Mouse (Mus musculus) forebrain, embryonic 16.5 days (tissue): ENCODE measurements around the gene Insr. TPM values are rescaled to one million over a fixed set of nuclear protein-coding genes. Genes with fewer than 3 reads are reported as not detected.

Experiments
- ATAC-seq: fragments of 200-750 bp; cut with Nextera tagmentation; 2 replicates; pipeline ENCODE4 v1.8.0; 2017; ENCODE audit warnings: mild to moderate bottlenecking, moderate library complexity
- H3K27ac ChIP-seq: fragments of 300-500 bp; sonication (generic); 2 replicates; pipeline ENCODE4 v1.5.1; 2014; ENCODE audit warnings: low read length, control low read depth
- H3K27me3 ChIP-seq: fragments of 300-500 bp; sonication (generic); replicated peaks from 2 replicates; pipeline ENCODE4 v1.6.1; 2014; ENCODE audit warnings: low read length; ENCODE audit not compliant: control insufficient read depth, insufficient read depth
- H3K36me3 ChIP-seq: fragments of 300-500 bp; sonication (generic); 2 replicates; pipeline ENCODE4 v1.6.1; 2014; ENCODE audit not compliant: control insufficient read depth, insufficient read depth
- H3K4me1 ChIP-seq: fragments of 300-500 bp; sonication (generic); replicated peaks from 2 replicates; pipeline ENCODE4 v1.6.1; 2014; ENCODE audit warnings: low read length; ENCODE audit not compliant: control insufficient read depth, insufficient read depth
- H3K4me2 ChIP-seq: fragments of 300-500 bp; sonication (generic); 2 replicates; pipeline ENCODE4 v1.6.1; 2014; ENCODE audit warnings: mild to moderate bottlenecking, low read length, control low read depth
- H3K4me3 ChIP-seq: fragments of 300-500 bp; sonication (generic); replicated peaks from 2 replicates; pipeline ENCODE4 v1.5.1; 2014; ENCODE audit warnings: mild to moderate bottlenecking, low read length, control low read depth
- H3K9ac ChIP-seq: fragments of 300-500 bp; sonication (generic); replicated peaks from 2 replicates; pipeline ENCODE4 v1.6.1; 2014; ENCODE audit warnings: low read depth, low read length, control low read depth
- H3K9me3 ChIP-seq: fragments of 300-500 bp; sonication (generic); 2 replicates; pipeline ENCODE4 v1.6.1; 2016; ENCODE audit warnings: low read length; ENCODE audit not compliant: control insufficient read depth
- WGBS: fragments of 180-500 bp; shearing (Covaris S2); extraction: QIAGEN DNeasy Blood & Tissue Kit; methylation state at CpG from one replicate; pipeline ENCODE4 v1.1.7; 2014; 5-methylcytosine and 5-hydroxymethylcytosine counted together
- polyA plus RNA-seq: library from polyadenylated mRNA; unstranded; fragments of >200 nt; fragmentation: Nextera tagmentation; extraction: Ambion mirVana; gene quantifications from 2 replicates; pipeline ENCODE4 v1.2.1, GENCODE M21; 2015

Insr gene
- polyA plus RNA-seq, 1 experiment from 2014 or later: 66.7 TPM

GRCm38 (mm10) chr8:3247129-3247528 is 32.3 kb downstream of the Insr start:
- Histone ChIP-seq H3K4me2 (no peak overlapping the region), H3K27me3 (no peaks in the 10 kb centered on the region), H3K36me3 (peaks cover 4% of the 10 kb centered on the region; the same call in 1 of the 2 replicates), H3K4me1 (no peaks in the 10 kb centered on the region), H3K27ac (no peak overlapping the region), H3K9me3 (no peaks in the 10 kb centered on the region), H3K9ac (no peak overlapping the region), H3K4me3 (no peak overlapping the region)
- 100% methylated on average over 1 of the region's 1 CpGs for WGBS
- no peak for ATAC-seq

GRCm38 (mm10) chr8:3243229-3243628 is 36.2 kb downstream of the Insr start:
- 63% methylated on average over 4 of the region's 4 CpGs for WGBS
- no peak overlapping the region for H3K4me3 ChIP-seq
- no peak overlapping the region for H3K9ac ChIP-seq
- H3K36me3 ChIP-seq: peaks cover 4% of the 10 kb centered on the region; the same call in 1 of the 2 replicates
- H3K27me3 ChIP-seq: no peaks in the 10 kb centered on the region
- H3K4me2 ChIP-seq: no peak overlapping the region
- H3K9me3 ChIP-seq: no peaks in the 10 kb centered on the region
- no peaks in the 10 kb centered on the region for H3K4me1 ChIP-seq
- no peak for ATAC-seq
- H3K27ac ChIP-seq: no peak overlapping the region

GRCm38 (mm10) chr8:3240725-3241124 is 38.7 kb downstream of the Insr start:
- H3K4me3 ChIP-seq: no peak overlapping the region
- no peaks in the 10 kb centered on the region for H3K27me3 ChIP-seq
- no peak for ATAC-seq
- no peak overlapping the region for H3K9ac ChIP-seq
- no peak overlapping the region for H3K27ac ChIP-seq
- WGBS: 97% methylated on average over 3 of the region's 3 CpGs
- H3K36me3 ChIP-seq: peaks cover 2% of the 10 kb centered on the region; the same call in 1 of the 2 replicates
- no peak overlapping the region for H3K4me2 ChIP-seq
- no peaks in the 10 kb centered on the region for H3K9me3 ChIP-seq
- no peaks in the 10 kb centered on the region for H3K4me1 ChIP-seq

GRCm38 (mm10) chr8:3239641-3240040 is 39.8 kb downstream of the Insr start:
- no peaks in the 10 kb centered on the region for H3K4me1 ChIP-seq
- H3K27me3 ChIP-seq: no peaks in the 10 kb centered on the region
- no peaks in the 10 kb centered on the region for H3K36me3 ChIP-seq
- ATAC-seq: no peak
- H3K9ac ChIP-seq: no peak overlapping the region
- no peak overlapping the region for H3K4me3 ChIP-seq
- H3K4me2 ChIP-seq: no peak overlapping the region
- H3K9me3 ChIP-seq: no peaks in the 10 kb centered on the region
- 83% methylated on average over 3 of the region's 3 CpGs for WGBS
- H3K27ac ChIP-seq: no peak overlapping the region

- H3K36me3 ChIP-seq: no peaks in the 10 kb centered on the region
- no peak overlapping the region for H3K4me3 ChIP-seq
- WGBS: 89% methylated on average over 3 of the region's 3 CpGs
- ATAC-seq: no peak
- H3K9me3 ChIP-seq: no peaks in the 10 kb centered on the region
- H3K4me1 ChIP-seq: no peaks in the 10 kb centered on the region
- no peak overlapping the region for H3K27ac ChIP-seq
- H3K27me3 ChIP-seq: no peaks in the 10 kb centered on the region
- no peak overlapping the region for H3K4me2 ChIP-seq
- H3K9ac ChIP-seq: no peak overlapping the region
Observed at GRCm38 (mm10) chr8:3238792-3239191, 40.6 kb downstream of the Insr start.

GRCm38 (mm10) chr8:3237319-3237718 is 42.1 kb downstream of the Insr start:
- H3K4me2 ChIP-seq: no peak overlapping the region
- no peak for ATAC-seq
- H3K27me3 ChIP-seq: no peaks in the 10 kb centered on the region
- H3K27ac ChIP-seq: no peak overlapping the region
- no peaks in the 10 kb centered on the region for H3K36me3 ChIP-seq
- no peaks in the 10 kb centered on the region for H3K9me3 ChIP-seq
- no peak overlapping the region for H3K9ac ChIP-seq
- no peaks in the 10 kb centered on the region for H3K4me1 ChIP-seq
- WGBS: 74% methylated on average over 5 of the region's 5 CpGs
- H3K4me3 ChIP-seq: no peak overlapping the region

GRCm38 (mm10) chr8:3236277-3236676 is 43.1 kb downstream of the Insr start:
- Histone ChIP-seq H3K27ac (no peak overlapping the region), H3K4me2 (no peak overlapping the region), H3K9me3 (no peaks in the 10 kb centered on the region), H3K9ac (no peak overlapping the region), H3K27me3 (no peaks in the 10 kb centered on the region), H3K36me3 (no peaks in the 10 kb centered on the region), H3K4me3 (no peak overlapping the region), H3K4me1 (no peaks in the 10 kb centered on the region)
- 71% methylated on average over 3 of the region's 3 CpGs for WGBS
- ATAC-seq: no peak

- Histone ChIP-seq H3K9ac (no peak overlapping the region), H3K4me1 (no peaks in the 10 kb centered on the region), H3K9me3 (no peaks in the 10 kb centered on the region), H3K27ac (no peak overlapping the region), H3K4me3 (no peak overlapping the region), H3K27me3 (no peaks in the 10 kb centered on the region), H3K4me2 (no peak overlapping the region), H3K36me3 (no peaks in the 10 kb centered on the region)
- ATAC-seq: no peak
- 87% methylated on average over 3 of the region's 3 CpGs for WGBS
Observed at GRCm38 (mm10) chr8:3234569-3234968, 44.8 kb downstream of the Insr start.

- no peaks in the 10 kb centered on the region for H3K27me3 ChIP-seq
- no peak overlapping the region for H3K27ac ChIP-seq
- H3K4me2 ChIP-seq: no peak overlapping the region
- ATAC-seq: no peak
- no peaks in the 10 kb centered on the region for H3K9me3 ChIP-seq
- no peak overlapping the region for H3K9ac ChIP-seq
- H3K36me3 ChIP-seq: no peaks in the 10 kb centered on the region
- H3K4me1 ChIP-seq: no peaks in the 10 kb centered on the region
- H3K4me3 ChIP-seq: no peak overlapping the region
- 97% methylated on average over 2 of the region's 2 CpGs for WGBS
Observed at GRCm38 (mm10) chr8:3232601-3233000, 46.8 kb downstream of the Insr start.
